Mouse (Mus musculus): Measurements from ENCODE around the gene Rnf121. TPM values are rescaled to one million over a fixed set of nuclear protein-coding genes. Genes with fewer than 3 reads are reported as not detected.
A peak's percentile ranks its signal among the peaks of the same experiment; 100 is the strongest.

Gene Rnf121
- total RNA-seq, 1 experiment from 2014 or later, result 30.4 TPM

- DNase-seq, result no peak
These were observed 65.7 kb downstream of the Rnf121 start for GRCm38 (mm10) chr7:101999461-102000151.

- peak; percentile 92 for DNase-seq
These were observed 66.9 kb downstream of the Rnf121 start for GRCm38 (mm10) chr7:101998194-101998927.

GRCm38 (mm10) chr7:101994241-101994640 is 71.0 kb downstream of the Rnf121 start:
- DNase-seq, result no peak

GRCm38 (mm10) chr7:101985081-101985480 is 80.2 kb downstream of the Rnf121 start:
- DNase-seq, result no peak

- DNase-seq, result no peak
These were observed 82.5 kb downstream of the Rnf121 start for GRCm38 (mm10) chr7:101982735-101983134.

- peak; percentile 67 for DNase-seq
These were observed 90.8 kb downstream of the Rnf121 start for GRCm38 (mm10) chr7:101974505-101974904.

- no peak for DNase-seq
These were observed 91.5 kb downstream of the Rnf121 start for GRCm38 (mm10) chr7:101973730-101974129.

- no peak for DNase-seq
These were observed 93.5 kb downstream of the Rnf121 start for GRCm38 (mm10) chr7:101971721-101972120.

- peak; percentile 87 for DNase-seq
These were observed 94.3 kb downstream of the Rnf121 start for GRCm38 (mm10) chr7:101970821-101971461.

- DNase-seq, result peak; percentile 96
These were observed 94.9 kb downstream of the Rnf121 start for GRCm38 (mm10) chr7:101970429-101970775.

- peak; percentile 94 for DNase-seq
These were observed 95.4 kb downstream of the Rnf121 start for GRCm38 (mm10) chr7:101969694-101970428.

Other genes starting within 250 kb of the Rnf121 start
- 25.7 and 30.6 TPM in 2 replicates for gene Phox2a, start 247.2 kb downstream of the Rnf121 start, total RNA-seq (2021)
- 87.3 and 87.4 TPM in 2 replicates for gene Inppl1, start 227.2 kb downstream of the Rnf121 start, total RNA-seq (2021)
- 2.9 and 3.9 TPM in 2 replicates for gene Folr2, start 208.3 kb downstream of the Rnf121 start, total RNA-seq (2021)
- 24.0 and 27.0 TPM in 2 replicates for gene Anapc15, start 201.8 kb downstream of the Rnf121 start, total RNA-seq (2021)
- 2.6 and 3.0 TPM in 2 replicates for gene Folr1, start 194.7 kb downstream of the Rnf121 start, total RNA-seq (2021)
- 116 and 118 TPM in 2 replicates for gene Lamtor1, start 159.6 kb downstream of the Rnf121 start, total RNA-seq (2021)
- not detected in 2 replicates for gene Tomt, start 159.1 kb downstream of the Rnf121 start, total RNA-seq (2021)
- gene Lrrc51, start 131.6 kb downstream of the Rnf121 start, total RNA-seq (2021), result 6.0 and 7.3 TPM in 2 replicates
- 154 and 164 TPM in 2 replicates for gene Numa1, start 131.4 kb downstream of the Rnf121 start, total RNA-seq (2021)
- gene Il18bp, start 46.8 kb downstream of the Rnf121 start, total RNA-seq (2021), result 5.6 and 5.8 TPM in 2 replicates
- gene Xndc1, start within 50 bp of the Rnf121 start, total RNA-seq (2021), result 12.1 and 17.2 TPM in 2 replicates
- gene Xntrpc, start 244 bp upstream of the Rnf121 start, total RNA-seq (2021), result 1.2 and 1.5 TPM in 2 replicates
- gene Trpc2, start 17.6 kb upstream of the Rnf121 start, total RNA-seq (2021), result not detected in 2 replicates
- not detected in 2 replicates for gene Art1, start 36.3 kb upstream of the Rnf121 start, total RNA-seq (2021)
- 0.44 TPM in 1 of 2 replicates, not detected in the other for gene Art5, start 44.0 kb upstream of the Rnf121 start, total RNA-seq (2021)
- not detected in 2 replicates for gene Chrna10, start 51.4 kb upstream of the Rnf121 start, total RNA-seq (2021)
- gene Nup98, start 144.7 kb upstream of the Rnf121 start, total RNA-seq (2021), result 56.4 and 61.3 TPM in 2 replicates
- 75.7 and 87.8 TPM in 2 replicates for gene Pgap2, start 144.7 kb upstream of the Rnf121 start, total RNA-seq (2021)
- gene Rhog, start 190.6 kb upstream of the Rnf121 start, total RNA-seq (2021), result 53.6 and 63.5 TPM in 2 replicates
- gene Stim1, start 202.3 kb upstream of the Rnf121 start, total RNA-seq (2021), result 71.0 and 88.3 TPM in 2 replicates

All from adrenal gland, postnatal 14 days (tissue).